Mouse (Mus musculus) liver, embryonic 14.5 days (tissue): ENCODE data around the gene Insrr. TPM values are rescaled to one million over a fixed set of nuclear protein-coding genes. Genes with fewer than 3 reads are reported as not detected.
A peak's percentile ranks its signal among the peaks of the same experiment; 100 is the strongest.

ENCODE experiments used
- ATAC-seq: fragments of 200-750 bp; cut with Nextera tagmentation; 2 replicates; pipeline ENCODE4 v1.8.0; 2017; ENCODE audit warnings: moderate number of reproducible peaks, mild to moderate bottlenecking, moderate library complexity; ENCODE audit not compliant: insufficient read depth
- DNase-seq, 3 experiments: peaks; one replicate each; pipeline ENCODE4 v3.0.0-alpha.2; 2012 to 2013; ENCODE audit warnings: low read depth in 3 of 3, low spot score in 3 of 3
- H3K27ac ChIP-seq: fragments of 300-500 bp; sonication (generic); 2 replicates; pipeline ENCODE4 v1.5.1; 2014; ENCODE audit warnings: moderate library complexity, mild to moderate bottlenecking, control low read depth, inconsistent platforms
- H3K27me3 ChIP-seq: fragments of 300-500 bp; sonication (generic); 2 replicates; pipeline ENCODE4 v1.6.1; 2014; ENCODE audit warnings: mild to moderate bottlenecking, low read length, moderate library complexity; ENCODE audit not compliant: control insufficient read depth, insufficient read depth
- H3K36me3 ChIP-seq: fragments of 300-500 bp; sonication (generic); replicated peaks from 2 replicates; pipeline ENCODE4 v1.6.1; 2014; ENCODE audit warnings: low read depth; ENCODE audit not compliant: control insufficient read depth, insufficient read depth
- H3K4me1 ChIP-seq, 2 experiments: fragments of 200-500 bp in 1 of 2; fragments of 300-500 bp in 1 of 2; sonication (generic) in 1 of 2; replicated peaks; 2 replicates each; pipeline ENCODE4 v1.6.1; 2012 to 2014; ENCODE audit warnings: antibody characterized with exemption in 1 of 2, inconsistent platforms in 1 of 2, low read length in 1 of 2; ENCODE audit not compliant: control insufficient read depth in 2 of 2, insufficient read depth in 2 of 2
- H3K4me2 ChIP-seq: fragments of 300-500 bp; sonication (generic); 2 replicates; pipeline ENCODE4 v1.6.1; 2014; ENCODE audit warnings: low read depth, mild to moderate bottlenecking, control low read depth, moderate library complexity
- H3K4me3 ChIP-seq, 2 experiments: fragments of 200-500 bp in 1 of 2; fragments of 300-500 bp in 1 of 2; sonication (generic) in 1 of 2; 2 replicates each; pipeline ENCODE4 v1.5.1; 2012 to 2014; ENCODE audit warnings: low read depth in 2 of 2, low read length in 2 of 2, mild to moderate bottlenecking in 2 of 2, control low read depth in 1 of 2, inconsistent platforms in 1 of 2, moderate library complexity in 1 of 2; ENCODE audit not compliant: insufficient read depth in 1 of 2
- H3K9ac ChIP-seq: fragments of 300-500 bp; sonication (generic); replicated peaks from 2 replicates; pipeline ENCODE4 v1.6.1; 2014; ENCODE audit warnings: mild to moderate bottlenecking, control low read depth, moderate library complexity
- H3K9me3 ChIP-seq: fragments of 300-500 bp; sonication (generic); 2 replicates; pipeline ENCODE4 v1.6.1; 2016; ENCODE audit warnings: low read length, mixed read lengths; ENCODE audit not compliant: control insufficient read depth
- CTCF ChIP-seq: IDR thresholded peaks from 2 replicates; pipeline ENCODE4 v1.5.1; 2016; ENCODE audit warnings: antibody characterized with exemption, low read depth, control low read depth
- EP300 ChIP-seq: IDR thresholded peaks from 2 replicates; pipeline ENCODE4 v1.6.1; 2016; ENCODE audit warnings: antibody characterized with exemption, low read depth
- WGBS: fragments of 180-500 bp; shearing (Covaris S2); extraction: QIAGEN DNeasy Blood & Tissue Kit; methylation state at CpG from one replicate; pipeline ENCODE4 v1.1.7; 2014; ENCODE audit not compliant: insufficient replicate concordance; 5-methylcytosine and 5-hydroxymethylcytosine counted together
- polyA plus RNA-seq, 2 experiments: library from polyadenylated mRNA; depleted of rRNA in 1 of 2; stranded (reverse) in 1 of 2; unstranded in 1 of 2; fragments of >200 nt; fragmentation: Nextera tagmentation in 1 of 2; extraction: Ambion mirVana in 1 of 2; gene quantifications; 2 replicates each; pipeline versions ENCODE4 v1.2.1 to v1.2.3; 2012 to 2014

The Insrr gene
- polyA plus RNA-seq, 2 experiments: 0.02 TPM; not detected in 1

DNA sequence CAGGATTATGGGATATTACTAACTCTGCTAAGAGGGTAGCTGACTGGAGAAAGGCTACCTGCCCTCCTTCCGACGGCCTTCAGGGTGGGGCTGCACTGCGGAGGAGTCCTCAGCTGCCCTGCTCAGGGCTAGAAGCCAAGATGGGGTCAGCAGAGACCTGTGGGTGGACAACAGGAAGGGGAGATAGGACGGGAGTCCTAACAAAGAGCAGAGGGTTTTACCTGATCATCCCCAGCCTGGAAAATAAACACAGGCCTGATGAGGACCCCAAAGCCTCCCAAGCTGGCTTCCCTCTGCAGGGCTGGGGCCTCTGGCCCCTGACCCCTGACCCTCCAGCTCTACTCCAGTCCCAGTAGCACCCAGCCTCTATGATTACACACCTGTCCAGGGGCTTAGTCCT lies 33.5 kb upstream of the Insrr start:
- ATAC-seq (no peak), DNase-seq (no peak)
- Histone ChIP-seq H3K4me2 (no peak overlapping the region), H3K4me1 (no peaks in the 10 kb centered on the region; a peak in 1 of 4 replicates), H3K36me3 (no peaks in the 10 kb centered on the region), H3K9ac (no peak overlapping the region), H3K27me3 (no peaks in the 10 kb centered on the region; the same call in 1 of the 2 replicates), H3K27ac (no peak overlapping the region), H3K4me3 (no peak overlapping the region), H3K9me3 (no peaks in the 10 kb centered on the region)
- no peak for TF ChIP-seq EP300
- TF ChIP-seq CTCF: no peak
- WGBS: 54% methylated on average over 4 of the region's 4 CpGs

DNA sequence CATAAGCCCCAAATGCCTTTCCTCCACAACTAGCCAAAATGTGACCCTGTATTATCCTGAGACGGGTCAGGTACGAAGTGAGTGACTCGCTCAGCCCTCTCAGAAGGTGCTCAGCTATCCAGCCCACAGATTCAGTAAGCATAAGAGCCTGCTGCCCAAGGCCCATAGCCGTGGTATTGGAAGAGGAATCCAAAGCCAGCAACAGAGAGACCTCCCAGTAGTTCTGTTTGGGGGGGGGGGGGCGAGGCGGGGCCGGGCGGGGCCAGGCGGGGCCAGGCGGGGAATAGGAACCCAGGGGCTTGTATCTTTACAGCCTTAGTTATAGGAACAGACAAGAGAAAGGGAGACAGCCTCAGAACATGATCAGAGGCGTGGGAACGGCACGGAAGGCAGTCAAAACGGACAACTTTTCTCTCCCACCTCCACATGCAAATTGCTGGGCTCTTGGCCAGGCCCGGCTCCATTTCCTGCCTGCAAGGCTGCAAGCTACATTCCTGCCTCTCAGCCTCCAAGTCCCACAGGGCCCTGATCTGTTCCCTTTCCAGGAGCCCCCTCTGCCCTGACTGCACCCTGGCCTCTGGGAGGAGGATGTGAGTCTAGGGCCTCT lies 33.0 kb upstream of the Insrr start:
- Histone ChIP-seq H3K4me1 (no peaks in the 10 kb centered on the region; a peak in 1 of 4 replicates), H3K9ac (no peak overlapping the region), H3K4me3 (no peak overlapping the region), H3K27ac (no peak overlapping the region), H3K4me2 (no peak overlapping the region), H3K27me3 (no peaks in the 10 kb centered on the region; the same call in 1 of the 2 replicates), H3K9me3 (no peaks in the 10 kb centered on the region), H3K36me3 (no peaks in the 10 kb centered on the region)
- 12% methylated on average over 15 of the region's 15 CpGs for WGBS
- ATAC-seq: no peak
- TF ChIP-seq EP300 (no peak), CTCF (no peak)
- DNase-seq: no peak

DNA sequence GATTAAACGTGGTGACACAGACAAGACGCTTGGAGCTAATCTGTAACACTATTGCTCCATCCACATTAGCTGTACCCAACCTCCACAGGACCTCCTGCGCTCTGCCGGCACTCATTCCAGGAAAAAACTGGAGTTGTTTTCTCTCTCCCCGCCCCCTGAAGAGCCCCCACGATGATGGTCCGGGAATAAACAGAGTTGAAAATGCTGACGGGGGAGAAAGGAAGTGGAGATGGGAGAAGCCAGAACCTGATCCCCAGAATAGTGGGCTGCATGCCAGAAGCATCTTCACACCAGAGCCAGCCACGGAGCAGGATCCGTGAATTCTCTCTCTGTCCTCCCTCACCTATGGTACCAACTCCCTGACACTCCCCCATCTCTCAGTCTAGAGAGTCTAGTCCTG lies 32.2 kb upstream of the Insrr start:
- H3K9ac ChIP-seq: no peak overlapping the region
- H3K36me3 ChIP-seq: no peaks in the 10 kb centered on the region
- TF ChIP-seq EP300 (no peak), CTCF (no peak)
- H3K4me2 ChIP-seq: peak overlapping the region; percentile 15
- no peak overlapping the region for H3K27ac ChIP-seq
- 20% methylated on average over 10 of the region's 10 CpGs for WGBS
- no peak overlapping the region for H3K4me3 ChIP-seq
- no peak for DNase-seq
- H3K27me3 ChIP-seq: no peaks in the 10 kb centered on the region; the same call in none of the 2 replicates
- no peak for ATAC-seq
- no peaks in the 10 kb centered on the region; a peak in 1 of 4 replicates for H3K4me1 ChIP-seq
- no peaks in the 10 kb centered on the region for H3K9me3 ChIP-seq

GRCm38 (mm10) chr3:87765091-87765490 lies 31.7 kb upstream of the Insrr start:
- no peak for TF ChIP-seq CTCF
- TF ChIP-seq EP300: no peak
- no peaks in the 10 kb centered on the region; the same call in none of the 2 replicates for H3K27me3 ChIP-seq
- ATAC-seq: peak; percentile 56
- no peak overlapping the region for H3K27ac ChIP-seq
- peak overlapping the region; percentile 15; the same call in 1 of the 2 replicates for H3K4me2 ChIP-seq
- no peaks in the 10 kb centered on the region for H3K36me3 ChIP-seq
- H3K9ac ChIP-seq: no peak overlapping the region
- no peak overlapping the region for H3K4me3 ChIP-seq
- WGBS: 10% methylated on average over 10 of the region's 10 CpGs
- no peaks in the 10 kb centered on the region; a peak in 1 of 4 replicates for H3K4me1 ChIP-seq
- no peaks in the 10 kb centered on the region for H3K9me3 ChIP-seq
- peak in 1 of 3 experiments; percentile 26 for DNase-seq

GRCm38 (mm10) chr3:87765631-87766283 lies 31.0 kb upstream of the Insrr start:
- Histone ChIP-seq H3K27me3 (no peaks in the 10 kb centered on the region; the same call in none of the 2 replicates), H3K4me2 (no peak overlapping the region), H3K9ac (no peak overlapping the region), H3K4me3 (no peak overlapping the region), H3K27ac (no peak overlapping the region), H3K9me3 (no peaks in the 10 kb centered on the region), H3K36me3 (no peaks in the 10 kb centered on the region), H3K4me1 (no peaks in the 10 kb centered on the region; a peak in 1 of 4 replicates)
- no peak for ATAC-seq
- no peak for TF ChIP-seq CTCF
- TF ChIP-seq EP300: no peak
- 39% methylated on average over 5 of the region's 5 CpGs for WGBS
- no peak for DNase-seq
